Mouse (Mus musculus): ENCODE results near the gene Fgf2. TPM values are rescaled to one million over a fixed set of nuclear protein-coding genes. Genes with fewer than 3 reads are reported as not detected.

Gene Fgf2
- 10 to 100 TPM in 2 of 4 experiments, 1 to 10 TPM in 2; 9.0 to 14.2 (median 10.9) TPM for total RNA-seq (2022)

GRCm38 (mm10) chr3:37348221-37349165 lies at the start of gene Fgf2:
Gene Fgf2 (plus strand): TSS chr3:37348346.
- DNase-seq (ENCODE audit: low spot score in 2 of 2), result peak in 1 of 2 experiments; percentile 16

DNA sequence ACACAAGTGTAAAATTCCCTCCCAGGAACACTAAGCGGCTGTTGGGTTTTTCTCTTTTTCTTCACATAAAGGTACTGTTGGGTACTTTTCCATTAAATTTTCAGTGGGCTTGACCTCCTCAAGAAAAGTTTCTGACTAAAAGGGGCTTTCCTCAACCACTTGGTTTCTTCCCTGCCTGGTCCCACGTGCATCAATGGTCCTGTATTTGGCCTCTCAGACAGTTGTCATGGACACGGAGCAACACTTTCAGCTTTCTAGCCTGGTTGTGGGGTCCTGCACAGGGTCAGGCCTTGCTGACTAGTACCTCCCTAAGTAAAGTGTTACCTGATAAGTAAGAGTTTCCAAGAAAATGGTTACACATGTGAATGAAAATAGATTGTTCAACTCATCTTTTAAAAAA lies 48.7 kb upstream of the Fgf2 start:
- no peak for DNase-seq (ENCODE audit: low spot score in 2 of 2)

GRCm38 (mm10) chr3:37302685-37303084 lies 45.5 kb upstream of the Fgf2 start:
- peak in 1 of 2 experiments; percentile 19 for DNase-seq (ENCODE audit: low spot score in 2 of 2)

GRCm38 (mm10) chr3:37303392-37304139 lies 44.6 kb upstream of the Fgf2 start:
- no peak for DNase-seq (ENCODE audit: low spot score in 2 of 2)

- no peak for DNase-seq (ENCODE audit: low spot score in 2 of 2)
Observed at GRCm38 (mm10) chr3:37311897-37312369, 36.2 kb upstream of the Fgf2 start.

DNA sequence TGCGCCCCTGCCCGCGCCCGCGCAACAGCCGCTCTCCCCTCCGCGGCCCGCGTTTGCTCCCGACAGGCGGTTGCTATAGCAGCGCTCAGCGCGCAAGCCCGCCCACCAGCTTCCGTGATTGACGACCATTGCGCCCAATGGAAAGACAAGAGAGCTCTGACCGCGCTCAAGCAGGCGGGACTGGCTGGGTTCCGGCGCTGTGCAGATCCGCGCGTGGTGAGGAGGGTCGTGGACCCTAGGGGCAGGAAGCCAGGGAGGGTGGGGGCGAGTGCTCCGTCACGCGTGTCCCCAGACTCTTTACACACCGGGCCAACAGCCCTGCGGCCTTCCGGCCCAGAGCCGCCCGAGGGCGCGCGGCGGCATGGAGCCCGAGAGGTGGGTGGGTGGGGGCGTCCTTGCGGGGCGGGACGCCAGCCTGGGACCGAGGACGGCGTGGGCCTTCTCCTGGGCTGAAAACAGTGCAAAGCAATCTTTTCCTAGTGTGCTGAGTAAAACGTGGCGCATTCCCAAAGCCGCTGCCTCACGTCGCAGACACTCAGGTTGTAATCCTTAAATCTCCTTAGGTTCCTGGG lies 35.7 kb upstream of the Fgf2 start, which contains the start of the genes Bbs12 and Cetn4:
Gene Bbs12 (plus strand): TSS at position 185 of the 572 bp plus-strand sequence.
Gene Cetn4 (minus strand): TSS at position 339 of the 572 bp plus-strand sequence.
- DNase-seq (ENCODE audit: low spot score in 2 of 2), result peak; percentile 90 to 98

GRCm38 (mm10) chr3:37313371-37313770 lies 34.8 kb upstream of the Fgf2 start:
- no peak for DNase-seq (ENCODE audit: low spot score in 2 of 2)

DNA sequence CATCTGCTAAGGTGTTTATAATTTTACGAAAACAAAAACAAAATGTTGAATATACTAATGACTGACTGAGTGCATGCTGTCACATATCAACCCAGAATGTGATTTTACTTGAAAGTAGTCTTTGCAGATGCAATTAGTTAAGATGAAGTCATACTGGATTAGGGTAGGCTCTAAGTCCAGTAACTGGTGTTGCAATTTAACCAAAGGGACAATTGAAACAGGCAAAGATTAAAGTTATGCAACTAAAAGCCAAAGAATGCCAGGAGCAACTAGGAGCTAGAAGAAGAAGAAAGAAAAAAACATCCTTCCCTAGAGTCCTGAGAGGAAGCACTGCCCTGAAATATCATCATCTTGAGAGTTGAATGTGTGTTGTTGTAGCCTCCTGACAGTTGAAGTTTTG lies 31.9 kb upstream of the Fgf2 start:
- DNase-seq (ENCODE audit: low spot score in 2 of 2), result no peak

DNA sequence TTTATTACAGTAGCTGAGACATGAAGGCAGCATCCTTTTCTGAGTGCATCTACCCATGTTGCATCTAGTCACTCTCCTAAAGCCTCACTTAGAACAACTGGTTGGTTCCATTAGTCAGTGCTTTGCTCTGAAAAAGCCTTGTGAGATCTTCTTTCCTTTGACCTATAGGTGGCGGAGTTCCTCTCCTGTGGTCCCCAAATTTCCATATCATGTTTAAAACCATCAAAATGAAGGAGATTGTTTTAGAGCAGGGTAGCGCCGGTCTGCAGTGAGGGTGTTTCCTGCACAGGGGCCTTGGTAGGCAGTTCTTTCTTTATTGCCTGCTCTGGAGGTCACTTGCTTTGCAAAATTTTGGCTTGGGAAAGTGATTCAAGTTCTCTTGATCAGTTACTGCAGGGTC lies 23.8 kb upstream of the Fgf2 start:
- DNase-seq (ENCODE audit: low spot score in 2 of 2), result no peak

DNA sequence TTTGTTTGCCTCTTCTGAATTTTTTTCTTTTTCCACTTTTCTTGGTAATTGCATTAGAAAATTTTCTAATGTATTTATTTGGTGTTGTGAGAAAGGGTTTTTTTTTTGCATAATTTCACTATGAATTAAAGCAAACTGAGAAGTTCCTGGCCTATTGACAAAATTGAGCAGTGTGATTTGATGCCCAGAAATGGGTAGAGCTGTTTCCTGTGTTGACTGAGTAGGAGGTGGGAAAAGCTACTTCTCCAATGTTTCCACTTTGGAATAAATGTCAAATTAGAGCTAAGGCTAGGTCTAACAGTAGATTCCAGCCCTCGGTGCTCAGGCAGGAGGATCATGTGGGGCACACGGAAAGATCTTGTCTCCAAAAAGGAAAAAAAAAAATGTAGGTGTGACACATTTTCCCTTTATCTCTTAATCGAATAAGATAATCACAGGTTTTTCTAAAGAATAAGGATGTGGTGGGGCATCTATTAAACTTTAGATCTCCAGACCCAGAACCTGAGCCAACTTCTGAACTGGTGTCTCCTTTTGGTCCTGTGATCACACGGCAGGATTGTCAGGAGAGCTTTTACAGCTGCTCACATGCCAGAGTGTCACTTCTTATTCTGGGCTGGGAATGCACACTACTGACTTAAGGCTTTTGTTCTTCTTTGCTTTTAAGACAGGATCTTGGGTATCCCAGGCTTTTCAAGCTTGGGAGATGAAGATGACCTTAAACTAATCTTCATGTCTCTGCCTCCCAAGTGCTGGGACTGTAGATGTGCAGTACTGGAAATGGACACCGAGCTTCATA lies 22.6 kb upstream of the Fgf2 start:
- DNase-seq (ENCODE audit: low spot score in 2 of 2), result no peak

- no peak for DNase-seq (ENCODE audit: low spot score in 2 of 2)
Observed at GRCm38 (mm10) chr3:37326627-37327026, 21.5 kb upstream of the Fgf2 start.

DNA sequence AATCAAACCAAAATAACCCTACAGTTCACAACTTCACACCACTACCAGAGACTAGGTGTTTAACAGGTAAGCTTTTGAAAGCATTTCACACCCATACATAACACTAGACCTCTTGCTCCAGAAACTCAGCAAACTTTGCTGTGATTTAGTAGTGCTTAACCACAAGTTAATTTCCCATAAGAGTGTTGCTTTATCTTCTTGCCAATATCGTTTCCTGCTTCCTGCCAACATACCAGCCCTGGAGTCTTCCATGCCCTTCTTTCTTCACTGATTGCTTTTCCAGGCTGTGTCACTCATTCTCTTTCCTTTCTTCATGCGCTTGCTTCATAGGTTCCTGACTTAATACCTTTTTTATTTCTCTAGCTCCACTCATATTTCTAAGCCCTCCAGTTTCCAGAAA lies 19.7 kb upstream of the Fgf2 start:
- no peak for DNase-seq (ENCODE audit: low spot score in 2 of 2)

DNA sequence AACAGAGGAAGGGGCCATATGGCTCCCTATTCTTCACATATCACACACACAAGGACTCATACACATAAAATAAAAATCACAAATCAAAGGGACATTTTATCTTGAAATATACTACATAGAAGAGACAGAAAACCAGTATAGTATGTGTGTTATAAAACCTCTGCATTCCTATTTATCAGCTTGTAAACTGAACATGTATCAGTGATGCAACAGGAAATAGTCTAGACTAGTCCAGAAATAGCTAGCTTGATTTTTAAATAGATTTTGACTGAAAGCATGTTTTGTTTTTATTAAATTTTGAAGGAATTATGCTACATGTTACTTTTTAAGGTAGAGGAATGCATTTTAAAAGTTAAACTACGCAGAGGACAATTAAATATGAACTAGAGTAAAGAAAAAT lies 18.2 kb upstream of the Fgf2 start:
- DNase-seq (ENCODE audit: low spot score in 2 of 2), result no peak

DNA sequence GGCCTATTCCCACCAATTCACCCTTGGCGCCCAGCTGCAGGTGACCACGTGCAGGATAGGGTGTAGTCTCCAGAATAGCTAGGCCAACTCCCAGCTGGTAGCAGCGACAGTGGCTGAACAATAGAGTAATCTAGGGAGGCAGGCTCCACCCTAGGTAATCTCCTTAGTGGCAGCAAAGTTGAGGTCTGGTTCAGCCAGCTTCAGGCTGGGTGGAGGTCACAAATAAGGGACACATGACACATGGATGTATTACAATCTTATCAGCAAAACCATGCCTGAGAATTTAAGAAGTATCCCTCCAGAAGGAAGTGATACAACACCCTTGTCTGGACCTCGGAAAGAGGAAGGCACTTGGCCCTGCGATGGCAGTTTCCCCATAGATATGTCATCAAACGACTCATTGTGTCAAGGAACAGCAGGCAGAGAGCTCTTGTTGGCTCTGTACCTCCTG lies 16.1 kb upstream of the Fgf2 start:
- no peak for DNase-seq (ENCODE audit: low spot score in 2 of 2)

DNA sequence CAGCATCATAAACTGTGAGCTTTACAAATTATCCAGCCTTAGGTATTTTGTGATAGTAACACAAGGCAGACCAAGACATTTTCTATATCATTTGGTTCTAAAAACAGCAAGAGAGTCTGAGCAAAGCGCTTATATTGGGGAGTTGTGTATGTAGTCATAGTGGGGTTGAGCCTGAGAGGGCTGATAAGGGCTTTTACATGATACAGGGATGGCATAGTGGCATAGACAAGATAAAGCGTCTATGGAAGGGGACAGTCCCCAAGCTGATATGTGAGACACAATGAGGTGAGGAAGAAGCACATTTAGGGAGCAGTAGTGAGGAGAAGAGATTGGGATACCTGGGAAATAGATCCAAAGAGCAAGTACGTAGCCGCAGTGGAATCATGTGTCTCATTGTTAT lies 14.1 kb upstream of the Fgf2 start:
- DNase-seq (ENCODE audit: low spot score in 2 of 2), result no peak

DNA sequence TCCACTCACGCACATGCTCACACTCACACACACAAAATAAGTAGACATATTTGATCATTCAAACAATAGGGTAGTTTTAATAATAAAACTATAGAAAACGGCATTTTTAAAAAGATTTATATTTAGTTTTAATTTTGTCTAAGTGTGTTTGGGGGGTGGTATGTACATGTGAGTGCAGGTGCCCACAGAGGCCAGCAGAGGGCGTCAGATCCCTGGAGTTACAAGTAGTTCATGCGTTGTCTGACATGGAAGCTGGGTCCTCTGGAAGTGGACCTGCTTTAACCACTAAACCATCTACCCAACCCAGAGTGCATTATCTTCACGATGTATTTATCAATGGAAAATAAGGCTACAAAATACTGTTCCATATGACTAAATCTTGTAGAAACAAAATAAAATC lies 7.0 kb upstream of the Fgf2 start:
- no peak for DNase-seq (ENCODE audit: low spot score in 2 of 2)

DNA sequence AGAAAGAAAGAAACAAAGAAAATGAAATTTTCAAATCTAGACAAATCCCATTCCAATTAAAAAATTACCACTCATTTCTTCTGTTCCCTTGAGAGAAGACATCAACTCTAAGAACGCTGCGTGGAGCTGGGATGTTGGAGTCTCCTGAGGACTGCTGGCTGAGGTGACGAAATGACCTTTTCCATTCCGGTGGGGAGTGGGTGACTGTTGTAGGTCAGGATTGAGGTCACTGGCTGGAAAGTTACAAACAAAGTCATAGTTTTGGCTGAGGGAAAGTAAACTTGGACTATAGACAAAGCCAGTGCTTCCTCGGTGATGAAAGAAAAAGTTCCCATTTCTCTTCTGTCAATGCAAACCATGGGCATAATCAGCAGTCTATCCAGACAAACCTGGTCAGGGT lies 5.3 kb upstream of the Fgf2 start:
- DNase-seq (ENCODE audit: low spot score in 2 of 2), result no peak

DNA sequence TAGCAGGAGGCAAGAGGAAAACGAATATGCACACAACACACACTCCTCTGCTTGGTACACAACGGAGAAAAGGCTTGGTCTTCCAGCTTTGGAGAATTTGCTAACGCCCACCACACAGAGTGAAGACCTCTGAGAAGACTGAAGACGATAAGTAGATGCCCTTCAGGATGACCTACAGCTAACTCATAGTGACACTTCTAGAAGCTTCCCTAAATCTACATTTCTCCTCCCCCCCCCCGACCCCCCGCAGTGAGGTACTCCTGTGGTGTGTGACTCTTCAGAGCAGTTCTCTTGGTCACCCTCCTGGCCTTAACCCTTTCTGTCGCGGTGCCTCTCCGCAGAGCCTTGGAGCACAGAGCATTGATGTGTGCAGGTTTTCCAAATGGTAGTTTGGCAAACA lies 475 bp upstream of the Fgf2 start:
- DNase-seq (ENCODE audit: low spot score in 2 of 2), result no peak

GRCm38 (mm10) chr3:37349166-37349548 lies 1.0 kb downstream of the Fgf2 start:
- no peak for DNase-seq (ENCODE audit: low spot score in 2 of 2)

- no peak for DNase-seq (ENCODE audit: low spot score in 2 of 2)
Observed at GRCm38 (mm10) chr3:37350386-37350785, 2.2 kb downstream of the Fgf2 start.

GRCm38 (mm10) chr3:37353951-37354481 lies 5.9 kb downstream of the Fgf2 start:
- no peak for DNase-seq (ENCODE audit: low spot score in 2 of 2)

All from layer of hippocampus, adult 8-10 months (tissue).